Mouse (Mus musculus): ENCODE measurements around the gene Sgip1. TPM values are rescaled to one million over a fixed set of nuclear protein-coding genes. Genes with fewer than 3 reads are reported as not detected.

Sgip1 gene
- total RNA-seq, 4 experiments from 2014 or later: 275 to 316 (median 294) TPM

DNA sequence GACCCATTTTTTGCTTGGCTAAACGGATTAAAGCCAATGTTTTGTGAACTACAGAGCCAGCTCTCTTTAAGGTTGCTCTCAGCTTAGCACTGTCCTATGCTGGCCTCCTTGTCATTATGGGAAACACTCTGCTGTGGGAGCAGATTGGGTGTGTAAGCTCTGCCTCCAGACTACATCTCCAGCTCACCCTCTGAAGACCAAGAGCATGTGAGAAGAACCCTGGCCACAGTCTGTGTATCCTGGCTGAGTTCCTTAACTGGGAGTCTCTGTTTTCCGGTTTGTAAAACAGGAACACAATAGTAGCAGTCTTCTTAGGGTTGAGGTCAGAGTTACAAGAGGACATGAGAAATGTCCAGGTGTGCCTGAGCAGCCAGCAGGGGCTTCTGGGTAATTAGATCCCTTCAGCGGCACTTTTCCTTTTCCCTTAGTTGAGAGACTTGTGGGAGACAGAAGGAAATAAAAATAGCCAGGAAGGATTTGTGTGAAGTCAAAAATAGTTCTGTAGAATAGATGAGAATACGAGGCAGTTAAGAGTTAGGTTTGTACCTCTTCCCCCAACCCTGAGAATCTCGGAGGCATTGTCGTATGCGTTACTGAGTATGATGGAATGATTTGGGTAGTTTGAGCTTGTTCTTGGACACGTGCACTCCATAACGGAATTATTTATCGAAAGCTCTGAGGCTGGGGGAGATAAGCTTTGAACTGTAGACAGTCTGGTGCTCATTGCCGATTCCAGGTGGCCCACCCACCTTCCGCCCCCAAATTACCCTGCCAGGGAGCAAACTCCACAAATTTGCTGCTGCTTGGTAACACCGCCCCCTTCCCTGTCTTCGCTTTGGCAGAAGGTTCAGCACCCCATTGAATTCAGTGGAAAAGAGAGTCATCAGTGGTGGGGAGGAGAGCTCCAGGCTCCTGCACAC, 146.9 kb downstream of the Sgip1 start:
- DNase-seq (ENCODE audit: low spot score in 2 of 2): peak; percentile 55 to 82

GRCm38 (mm10) chr4:102895866-102896265, 154.8 kb downstream of the Sgip1 start:
- DNase-seq (ENCODE audit: low spot score in 2 of 2): no peak

GRCm38 (mm10) chr4:102898987-102899386, 157.9 kb downstream of the Sgip1 start:
- no peak for DNase-seq (ENCODE audit: low spot score in 2 of 2)

GRCm38 (mm10) chr4:102899683-102900082, 158.6 kb downstream of the Sgip1 start:
- DNase-seq (ENCODE audit: low spot score in 2 of 2): no peak

DNA sequence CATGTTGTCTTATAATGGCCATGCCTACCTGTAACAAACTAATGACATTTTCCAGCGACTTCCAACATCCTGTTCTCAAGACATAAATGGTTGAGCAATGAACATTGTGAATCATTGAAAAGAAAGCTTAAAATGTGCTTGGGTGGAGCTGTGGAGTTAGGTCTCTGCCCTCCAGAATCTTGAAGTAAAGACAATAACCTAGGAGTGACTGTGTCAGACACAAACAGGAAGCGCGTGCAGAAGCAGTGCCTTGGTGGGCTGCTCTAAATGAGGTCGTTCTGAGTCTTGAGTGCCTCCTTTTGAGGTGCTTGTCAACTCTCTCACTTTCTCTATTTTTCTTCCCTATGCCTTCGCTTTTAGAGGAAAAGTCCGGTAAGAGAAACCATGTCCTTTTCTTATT, 159.1 kb downstream of the Sgip1 start:
- DNase-seq (ENCODE audit: low spot score in 2 of 2): no peak

- no peak for DNase-seq (ENCODE audit: low spot score in 2 of 2)
Observed at GRCm38 (mm10) chr4:102907843-102908427, 166.8 kb downstream of the Sgip1 start.

- no peak for DNase-seq (ENCODE audit: low spot score in 2 of 2)
Observed at GRCm38 (mm10) chr4:102910191-102910590, 169.1 kb downstream of the Sgip1 start.

- no peak for DNase-seq (ENCODE audit: low spot score in 2 of 2)
Observed at GRCm38 (mm10) chr4:102913176-102913575, 172.1 kb downstream of the Sgip1 start.

DNA sequence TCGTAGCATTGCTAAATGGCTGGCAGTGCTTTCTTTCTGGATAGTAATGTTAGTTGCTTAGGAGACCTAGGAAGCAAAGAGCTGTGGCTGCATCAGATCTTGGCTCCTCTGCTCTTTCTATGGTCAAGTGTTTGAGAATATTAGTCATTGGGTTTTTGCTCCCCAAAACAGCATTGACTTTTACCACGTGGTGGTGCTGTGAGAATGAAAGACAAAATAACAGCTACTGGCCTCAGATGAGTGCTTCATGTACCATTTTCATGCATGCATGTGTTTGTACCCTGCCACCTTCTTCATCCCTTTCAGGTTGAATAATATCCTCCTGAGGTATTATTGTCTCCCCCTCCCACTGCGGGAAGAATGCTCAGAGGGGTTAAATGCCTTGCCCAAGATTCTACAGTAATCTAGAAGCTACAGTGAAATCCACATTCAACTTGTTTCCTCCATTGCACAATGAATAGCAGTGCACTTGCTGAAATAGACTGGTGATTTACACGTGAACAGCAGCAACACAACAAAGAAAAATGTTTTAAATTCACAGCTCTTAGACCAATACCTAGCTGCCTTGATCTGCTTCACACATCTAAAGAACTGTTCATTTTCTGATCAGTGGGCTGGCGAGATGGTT, 172.7 kb downstream of the Sgip1 start:
- DNase-seq (ENCODE audit: low spot score in 2 of 2): no peak

GRCm38 (mm10) chr4:102918191-102918590, 177.1 kb downstream of the Sgip1 start:
- DNase-seq (ENCODE audit: low spot score in 2 of 2): no peak

DNA sequence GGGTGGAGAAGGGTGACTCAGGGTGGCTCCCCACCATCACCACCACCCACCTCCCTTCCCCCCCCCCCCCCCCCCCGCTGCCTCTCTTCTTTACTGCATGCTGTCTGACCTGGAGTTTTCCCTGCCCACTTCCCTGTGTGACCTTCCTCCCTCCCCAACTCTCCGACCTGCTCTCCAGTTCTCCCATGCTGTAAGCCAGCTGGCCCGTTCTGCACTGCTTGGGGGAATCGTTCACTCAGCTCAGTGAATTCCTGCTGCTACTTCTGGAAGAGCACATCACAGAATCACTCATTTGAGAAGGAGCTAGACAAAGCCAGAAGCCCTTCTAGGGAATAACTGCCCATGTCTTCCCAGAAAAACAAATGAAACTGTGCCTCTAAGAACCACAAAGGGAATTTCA, 188.4 kb downstream of the Sgip1 start:
- DNase-seq (ENCODE audit: low spot score in 2 of 2): no peak

- no peak for DNase-seq (ENCODE audit: low spot score in 2 of 2)
Observed at GRCm38 (mm10) chr4:102930679-102931078, 189.6 kb downstream of the Sgip1 start.

DNA sequence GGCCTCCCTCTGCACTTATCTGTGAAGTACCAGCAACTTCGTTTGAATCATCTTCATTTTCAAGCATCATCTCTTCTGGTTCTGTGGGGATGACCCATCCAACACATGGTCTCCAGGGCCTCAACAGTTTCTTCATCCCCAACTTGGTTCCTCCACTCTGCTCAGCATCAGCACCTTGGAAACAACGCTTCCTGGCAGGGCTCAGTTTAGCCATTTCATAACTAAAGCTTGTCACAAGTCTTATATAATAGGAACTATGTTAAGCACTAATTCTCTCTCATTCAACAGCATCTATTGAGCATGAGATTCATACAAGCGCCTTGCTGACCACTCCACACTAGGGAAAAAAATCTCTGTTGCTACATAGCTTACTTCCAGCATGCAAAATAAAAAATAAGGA, 199.2 kb downstream of the Sgip1 start:
- DNase-seq (ENCODE audit: low spot score in 2 of 2): no peak

- no peak for DNase-seq (ENCODE audit: low spot score in 2 of 2)
Observed at GRCm38 (mm10) chr4:102940738-102941137, 199.6 kb downstream of the Sgip1 start.

GRCm38 (mm10) chr4:102944325-102944724, 203.2 kb downstream of the Sgip1 start:
- no peak for DNase-seq (ENCODE audit: low spot score in 2 of 2)

DNA sequence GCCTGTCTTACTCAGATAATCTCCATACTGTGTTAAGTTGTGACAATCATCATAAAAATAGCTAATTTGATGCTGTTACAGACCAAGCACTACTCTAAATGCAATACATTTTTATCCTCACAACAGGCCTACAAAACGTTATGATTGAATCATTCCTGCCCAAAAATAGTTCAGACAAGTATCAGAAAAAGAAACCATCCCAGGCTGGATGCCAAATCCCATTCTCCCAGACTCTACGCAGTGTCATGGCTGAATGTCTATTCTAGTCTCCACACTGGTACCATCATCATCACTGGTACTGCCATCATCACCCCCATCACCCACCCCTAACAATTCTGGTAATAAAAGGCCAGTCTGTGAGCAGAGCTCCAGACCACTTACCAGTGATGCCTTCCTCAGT, 211.4 kb downstream of the Sgip1 start:
- DNase-seq (ENCODE audit: low spot score in 2 of 2): no peak

DNA sequence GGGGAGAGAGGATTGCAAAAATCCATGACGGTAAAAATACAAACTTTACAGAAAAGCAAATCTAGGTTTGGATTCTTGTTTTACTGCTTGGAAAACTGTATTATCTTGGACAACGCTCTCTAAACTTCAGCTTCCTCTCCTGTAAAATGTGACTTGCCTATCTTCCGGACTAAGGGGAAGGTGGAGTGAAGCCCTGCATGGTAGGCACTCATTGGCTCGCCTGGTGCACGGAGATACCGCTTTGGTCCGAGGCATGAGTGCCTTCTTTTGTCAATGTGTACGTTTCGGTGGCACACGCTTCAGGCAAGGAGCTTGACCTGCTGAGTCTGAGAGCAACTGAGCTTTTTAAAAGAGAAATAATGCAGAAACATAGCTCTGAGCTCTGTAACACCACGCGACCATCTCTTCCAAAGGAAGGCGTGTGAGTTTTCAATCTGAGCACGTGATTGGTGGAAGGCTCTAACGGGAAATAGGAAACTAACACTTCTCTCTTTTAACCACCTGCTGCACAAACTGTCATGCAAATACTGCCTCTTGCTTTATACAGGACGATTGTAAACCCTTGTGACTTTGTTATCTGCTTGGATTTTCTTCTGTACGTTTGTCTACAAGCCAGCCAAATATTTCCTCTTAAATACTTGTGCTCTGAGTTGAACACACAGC, 214.3 kb downstream of the Sgip1 start:
- no peak for DNase-seq (ENCODE audit: low spot score in 2 of 2)

- DNase-seq (ENCODE audit: low spot score in 2 of 2): no peak
Observed at GRCm38 (mm10) chr4:102959409-102959808, 218.3 kb downstream of the Sgip1 start.

DNA sequence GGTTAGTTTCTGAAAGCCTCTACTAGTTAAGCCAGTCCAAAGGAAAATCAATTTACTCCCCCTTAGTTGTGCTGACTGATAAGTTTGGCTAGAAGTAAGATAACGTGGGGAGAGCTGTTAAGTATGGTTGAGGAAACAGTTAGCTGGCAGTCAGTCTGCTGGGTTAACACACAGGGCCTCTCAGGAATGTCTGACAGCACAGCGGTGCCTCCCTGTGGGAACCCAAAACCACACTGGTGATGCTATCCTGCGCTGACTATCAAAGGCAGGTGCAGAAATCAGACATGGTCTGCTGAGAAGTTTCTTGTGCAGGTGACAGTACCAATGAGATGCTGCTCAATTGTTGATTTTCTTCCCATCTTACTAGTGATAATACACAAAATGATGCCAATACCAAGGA, 223.1 kb downstream of the Sgip1 start:
- DNase-seq (ENCODE audit: low spot score in 2 of 2): no peak

- DNase-seq (ENCODE audit: low spot score in 2 of 2): no peak
Observed at GRCm38 (mm10) chr4:102967811-102968210, 226.7 kb downstream of the Sgip1 start.

DNA sequence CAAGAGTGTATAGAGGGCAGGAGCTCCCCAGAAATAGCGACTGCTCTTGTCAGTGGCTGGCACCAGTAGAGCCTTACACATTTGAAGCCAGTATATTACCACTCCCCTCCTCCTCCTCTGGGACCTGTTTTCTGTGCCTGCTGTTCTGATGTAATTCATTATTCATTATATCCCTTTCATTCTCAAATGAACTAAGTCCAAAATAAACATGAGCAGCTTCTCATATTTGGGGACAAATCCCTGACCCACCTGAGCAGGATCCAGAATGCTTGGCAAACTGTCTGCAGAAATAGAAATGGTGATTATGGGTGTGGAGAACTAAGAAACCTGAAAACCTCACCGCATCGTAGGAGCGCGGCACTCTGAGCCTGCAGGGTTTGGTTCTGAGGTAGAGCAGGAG, 228.5 kb downstream of the Sgip1 start:
- DNase-seq (ENCODE audit: low spot score in 2 of 2): no peak

GRCm38 (mm10) chr4:102971159-102971558, 230.1 kb downstream of the Sgip1 start:
- DNase-seq (ENCODE audit: low spot score in 2 of 2): no peak
